Comparison of ENCODE assay signal across 43 mouse cellular contexts in the genomic region with DNA sequence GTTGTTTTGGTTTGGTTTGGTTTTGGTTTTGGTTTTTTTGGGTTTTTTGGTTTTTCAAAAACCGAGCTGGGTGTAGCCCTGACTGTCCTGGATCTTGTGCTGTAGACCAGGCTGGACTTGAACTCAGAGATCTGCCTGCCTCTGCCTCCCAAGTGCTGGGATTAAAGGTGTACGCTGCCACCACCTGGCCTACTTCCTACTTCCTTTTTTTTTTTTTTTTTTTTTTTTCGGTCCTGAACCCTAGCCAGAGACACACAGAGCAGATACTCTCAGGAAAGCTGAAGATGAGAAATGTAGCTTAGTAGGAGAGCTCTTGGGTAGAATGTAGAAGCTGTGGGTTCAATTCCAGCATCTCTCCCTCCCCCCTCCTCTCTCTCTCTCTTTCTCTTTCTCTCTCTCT. TPM values are rescaled to one million over a fixed set of nuclear protein-coding genes. Genes with fewer than 3 reads are reported as not detected.
"Had no signal": no experiment of that assay in that cellular context is flagged by ENCODE, and none has a peak within 500 bp of the region (broad histone marks: within the 10 kb centered on the region; RNA-seq: fewer than 3 reads in every experiment).

No protein-coding gene starts in this region.

- H3K36me3 ChIP-seq: heart, embryonic 12.5 days; heart, embryonic 13.5 days; heart, embryonic 15.5 days; hindbrain, embryonic 10.5 days; hindbrain, embryonic 12.5 days; hindbrain, embryonic 13.5 days; hindbrain, embryonic 15.5 days; intestine, embryonic 15.5 days; kidney, embryonic 15.5 days had no signal

- H3K27ac ChIP-seq: heart, embryonic 13.5 days; heart, embryonic 15.5 days; hindbrain, embryonic 10.5 days; hindbrain, embryonic 12.5 days; hindbrain, embryonic 13.5 days; hindbrain, embryonic 14.5 days; hindbrain, embryonic 15.5 days; hindbrain, postnatal 0 days; intestine, embryonic 15.5 days; kidney, embryonic 15.5 days; kidney, postnatal 0 days; layer of hippocampus, adult 2 months; left cerebral cortex, adult 2 months had no signal

- H3K9ac ChIP-seq: heart, embryonic 12.5 days; heart, embryonic 13.5 days; heart, embryonic 15.5 days; hindbrain, embryonic 12.5 days; hindbrain, embryonic 13.5 days; hindbrain, embryonic 14.5 days; hindbrain, embryonic 15.5 days; intestine, embryonic 15.5 days; kidney, embryonic 15.5 days had no signal

- H3K4me3 ChIP-seq: heart, embryonic 12.5 days; heart, embryonic 13.5 days; heart, embryonic 15.5 days; hindbrain, embryonic 10.5 days; hindbrain, embryonic 12.5 days; hindbrain, embryonic 13.5 days; hindbrain, embryonic 15.5 days; intestine, embryonic 15.5 days; kidney, embryonic 15.5 days; layer of hippocampus, adult 2 months; left cerebral cortex, adult 2 months had no signal

- H3K4me1 ChIP-seq: hindbrain, embryonic 12.5 days; intestine, embryonic 15.5 days had no signal

- H3K9me3 ChIP-seq: heart, embryonic 12.5 days; heart, embryonic 13.5 days; heart, embryonic 15.5 days; hindbrain, embryonic 10.5 days; hindbrain, embryonic 12.5 days; hindbrain, embryonic 13.5 days; hindbrain, embryonic 15.5 days; intestine, embryonic 15.5 days; kidney, embryonic 15.5 days had no signal

- DNase-seq: heart, postnatal 10 days; heart, postnatal 14 days; heart, postnatal 36 days; heart, postnatal 4 days; kidney, adult 11 months; kidney, adult 18-20 months; kidney, adult 2 months; kidney, adult 8-10 months; kidney, adult 9 months; kidney, postnatal 10 days; kidney, postnatal 14 days; kidney, postnatal 25 days; kidney, postnatal 36 days; kidney, postnatal 4 days; layer of hippocampus, adult 9-11 months; layer of hippocampus, postnatal 36 days had no signal

- ATAC-seq: hindbrain, embryonic 16.5 days; hindbrain, postnatal 0 days; inflammation-experienced regulatory T-cells, adult 6 months; intestine, embryonic 15.5 days; intestine, embryonic 16.5 days; intestine, postnatal 0 days had no signal

- H3K4me2 ChIP-seq: heart, embryonic 12.5 days; heart, embryonic 13.5 days; heart, embryonic 15.5 days; hindbrain, embryonic 12.5 days; hindbrain, embryonic 13.5 days; hindbrain, embryonic 14.5 days; hindbrain, embryonic 15.5 days; intestine, embryonic 15.5 days; kidney, embryonic 15.5 days had no signal

RNA-seq across cellular contexts. Expression of gene Bicdl2, which starts 1.9 kb away (rescaled TPM):
- total RNA-seq: heart, postnatal 10 days; heart, postnatal 14 days; heart, postnatal 25 days; heart, postnatal 36 days; hematopoietic stem cell, adult 5-6 weeks; hindbrain, postnatal 0 days; layer of hippocampus, adult 18-20 months; layer of hippocampus, adult 2 months; layer of hippocampus, adult 8-10 months; layer of hippocampus, postnatal 10 days; layer of hippocampus, postnatal 14 days; layer of hippocampus, postnatal 25 days; layer of hippocampus, postnatal 36 days; left cerebral cortex, adult 18-20 months; left cerebral cortex, adult 2 months; left cerebral cortex, adult 8-10 months had no signal
- polyA plus RNA-seq: hindbrain, embryonic 15.5 days had no signal
